In genomic region chr13:26009131-26009530, GRCm38 (mm10) we compare ENCODE assay signal across 19 mouse cellular contexts.
DNase-seq lines count a peak whose midpoint lies in the region; ATAC-seq and TF ChIP-seq lines count a peak whose summit lies in the region.
"Had no signal": no experiment of that assay in that cellular context is flagged by ENCODE, and none has a peak within 500 bp of the region (broad histone marks: within the 10 kb centered on the region; RNA-seq: fewer than 3 reads in every experiment).

No protein-coding gene starts in this region.

- no peak overlapping the region for H3K27ac ChIP-seq in heart, embryonic 16.5 days (ENCODE audit: low read length)
- H3K27ac ChIP-seq in heart, embryonic 11.5 days (ENCODE audit: low read depth, low read length) = no peak overlapping the region
- H3K27ac ChIP-seq in midbrain, postnatal 0 days (ENCODE audit: low read depth, low read length) = no peak overlapping the region
- no peak overlapping the region for H3K27ac ChIP-seq in midbrain, embryonic 14.5 days (replicated peaks; ENCODE audit: low read depth, low read length)
- H3K27ac ChIP-seq in stomach, postnatal 0 days (replicated peaks) = no peak overlapping the region
- H3K27ac ChIP-seq: embryonic facial prominence, embryonic 10.5 days; forebrain, embryonic 15.5 days; hindbrain, embryonic 13.5 days; neural tube, embryonic 13.5 days had no signal

- no peak overlapping the region for H3K9ac ChIP-seq in heart, embryonic 16.5 days (ENCODE audit: low read length)
- no peak overlapping the region for H3K9ac ChIP-seq in heart, embryonic 11.5 days (ENCODE audit: low read depth, low read length)
- no peak overlapping the region for H3K9ac ChIP-seq in midbrain, postnatal 0 days (replicated peaks; ENCODE audit: low read length, poor library complexity, severe bottlenecking)
- H3K9ac ChIP-seq in midbrain, embryonic 14.5 days (replicated peaks; ENCODE audit: low read length) = no peak overlapping the region
- no peak overlapping the region for H3K9ac ChIP-seq in stomach, postnatal 0 days (ENCODE audit: low read length)
- H3K9ac ChIP-seq: forebrain, embryonic 15.5 days; hindbrain, embryonic 13.5 days; neural tube, embryonic 13.5 days had no signal

- no peaks in the 10 kb centered on the region for H3K9me3 ChIP-seq in heart, embryonic 16.5 days (replicated peaks; ENCODE audit: control insufficient read depth, low read length)
- H3K9me3 ChIP-seq in heart, embryonic 11.5 days (replicated peaks; ENCODE audit: control insufficient read depth, low read length) = no peaks in the 10 kb centered on the region
- no peaks in the 10 kb centered on the region for H3K9me3 ChIP-seq in midbrain, postnatal 0 days (ENCODE audit: low read length)
- H3K9me3 ChIP-seq in midbrain, embryonic 14.5 days (ENCODE audit: control insufficient read depth, low read length) = no peaks in the 10 kb centered on the region
- H3K9me3 ChIP-seq in stomach, postnatal 0 days (ENCODE audit: control insufficient read depth, low read length) = no peaks in the 10 kb centered on the region
- H3K9me3 ChIP-seq: embryonic facial prominence, embryonic 10.5 days; forebrain, embryonic 15.5 days; hindbrain, embryonic 13.5 days; neural tube, embryonic 13.5 days had no signal

- no peak for TF ChIP-seq EP300 in stomach, postnatal 0 days (optimal IDR thresholded peaks at IDR 0.05)

- intact Hi-C loops in left cerebral cortex, postnatal 36 days (cut with DNase I) = loop anchor here (5.0 kb wide), 1 partner anchor 332 kb away; no protein-coding TSS in a partner anchor

- peak; percentile 9 for DNase-seq in Muller cell, postnatal 12 days (ENCODE audit: inconsistent ontology term)
- DNase-seq in layer of hippocampus, adult 8-10 months (ENCODE audit: low spot score in 2 of 2) = peak; percentile 26 to 39
- DNase-seq in left cerebral cortex, postnatal 36 days (ENCODE audit: low spot score in 2 of 2) = peak; percentile 18 to 44
- no peak for DNase-seq in midbrain, postnatal 0 days (ENCODE audit: low spot score)
- no peak for DNase-seq in midbrain, embryonic 14.5 days
- DNase-seq in stomach, postnatal 0 days (ENCODE audit: low spot score) = no peak
- DNase-seq: cerebellum, adult 11 months; gastrocnemius, postnatal 25 days; heart, postnatal 14 days; lung, postnatal 10 days; spleen, adult 18-20 months; thymus, postnatal 14 days had no signal

- H3K27me3 ChIP-seq in heart, embryonic 16.5 days (ENCODE audit: control insufficient read depth, insufficient read depth, low read length) = no peaks in the 10 kb centered on the region
- H3K27me3 ChIP-seq in heart, embryonic 11.5 days (ENCODE audit: control insufficient read depth, insufficient read depth, low read length) = no peaks in the 10 kb centered on the region
- H3K27me3 ChIP-seq in midbrain, postnatal 0 days (ENCODE audit: insufficient read depth, low read length) = no peaks in the 10 kb centered on the region
- no peaks in the 10 kb centered on the region for H3K27me3 ChIP-seq in midbrain, embryonic 14.5 days (ENCODE audit: control insufficient read depth, insufficient read depth, low read length)
- no peaks in the 10 kb centered on the region for H3K27me3 ChIP-seq in stomach, postnatal 0 days (ENCODE audit: control insufficient read depth, insufficient read depth, low read length)
- H3K27me3 ChIP-seq: forebrain, embryonic 15.5 days; hindbrain, embryonic 13.5 days; neural tube, embryonic 13.5 days had no signal

- ATAC-seq in heart, embryonic 16.5 days (replicated peaks; ENCODE audit: extremely low read depth, insufficient read depth, low FRiP score) = peak; percentile 41; the same call in 1 of the 2 replicates
- no peak for ATAC-seq in heart, embryonic 11.5 days (replicated peaks; ENCODE audit: insufficient number of reproducible peaks, low FRiP score, low TSS enrichment)
- ATAC-seq in midbrain, postnatal 0 days (ENCODE audit: low FRiP score) = no peak
- no peak for ATAC-seq in midbrain, embryonic 14.5 days (ENCODE audit: low FRiP score, low TSS enrichment)
- ATAC-seq in stomach, postnatal 0 days (ENCODE audit: low FRiP score, low TSS enrichment) = no peak
- ATAC-seq: forebrain, embryonic 15.5 days had no signal

- no peak for TF ChIP-seq CTCF in midbrain, postnatal 0 days (IDR thresholded peaks at IDR 0.05)
- TF ChIP-seq CTCF in stomach, postnatal 0 days (IDR thresholded peaks at IDR 0.05; ENCODE audit: low read depth) = no peak

- no peak overlapping the region for H3K4me2 ChIP-seq in heart, embryonic 16.5 days (ENCODE audit: low read depth, low read length)
- H3K4me2 ChIP-seq in heart, embryonic 11.5 days = no peak overlapping the region
- H3K4me2 ChIP-seq in midbrain, postnatal 0 days (ENCODE audit: low read depth, low read length, poor library complexity, severe bottlenecking) = no peak overlapping the region
- H3K4me2 ChIP-seq in midbrain, embryonic 14.5 days (ENCODE audit: low read length) = no peak overlapping the region
- H3K4me2 ChIP-seq in stomach, postnatal 0 days (replicated peaks; ENCODE audit: low read depth) = no peak overlapping the region
- H3K4me2 ChIP-seq: forebrain, embryonic 15.5 days; hindbrain, embryonic 13.5 days; neural tube, embryonic 13.5 days had no signal

- H3K36me3 ChIP-seq in heart, embryonic 16.5 days (ENCODE audit: control insufficient read depth, insufficient read depth) = no peaks in the 10 kb centered on the region
- no peaks in the 10 kb centered on the region for H3K36me3 ChIP-seq in heart, embryonic 11.5 days (ENCODE audit: control insufficient read depth, insufficient read depth, low read length)
- H3K36me3 ChIP-seq in midbrain, postnatal 0 days (ENCODE audit: insufficient read depth, low read length) = no peaks in the 10 kb centered on the region
- no peaks in the 10 kb centered on the region for H3K36me3 ChIP-seq in midbrain, embryonic 14.5 days (ENCODE audit: control insufficient read depth, insufficient read depth, low read length)
- no peaks in the 10 kb centered on the region for H3K36me3 ChIP-seq in stomach, postnatal 0 days (ENCODE audit: control insufficient read depth, insufficient read depth, low read length)
- H3K36me3 ChIP-seq: embryonic facial prominence, embryonic 10.5 days; forebrain, embryonic 15.5 days; hindbrain, embryonic 13.5 days; neural tube, embryonic 13.5 days had no signal

- H3K4me1 ChIP-seq in heart, embryonic 16.5 days (ENCODE audit: control insufficient read depth, insufficient read depth, low read length) = peaks cover 4% of the 10 kb centered on the region; the same call in 1 of the 2 replicates
- H3K4me1 ChIP-seq in heart, embryonic 11.5 days (ENCODE audit: control insufficient read depth, insufficient read depth, low read length) = peaks cover 2% of the 10 kb centered on the region; the same call in 1 of the 2 replicates
- no peaks in the 10 kb centered on the region for H3K4me1 ChIP-seq in midbrain, postnatal 0 days (ENCODE audit: insufficient read depth, low read length)
- H3K4me1 ChIP-seq in midbrain, embryonic 14.5 days (ENCODE audit: control insufficient read depth, insufficient read depth, low read length) = no peaks in the 10 kb centered on the region
- H3K4me1 ChIP-seq in stomach, postnatal 0 days (replicated peaks; ENCODE audit: control insufficient read depth, insufficient read depth) = no peaks in the 10 kb centered on the region
- H3K4me1 ChIP-seq: embryonic facial prominence, embryonic 10.5 days; forebrain, embryonic 15.5 days; hindbrain, embryonic 13.5 days; neural tube, embryonic 13.5 days had no signal

- 55% methylated on average over 1 of the region's 1 CpGs for WGBS in heart, embryonic 16.5 days
- WGBS in heart, embryonic 11.5 days (ENCODE audit: insufficient replicate concordance) = 63% methylated on average over 1 of the region's 1 CpGs
- 83% methylated on average over 1 of the region's 1 CpGs for WGBS in midbrain, postnatal 0 days
- 91% methylated on average over 1 of the region's 1 CpGs for WGBS in midbrain, embryonic 14.5 days
- 83% methylated on average over 1 of the region's 1 CpGs for WGBS in stomach, postnatal 0 days

- no peak overlapping the region for H3K4me3 ChIP-seq in heart, embryonic 16.5 days (ENCODE audit: low read length)
- no peak overlapping the region for H3K4me3 ChIP-seq in heart, embryonic 11.5 days (ENCODE audit: low read depth, low read length)
- no peak overlapping the region for H3K4me3 ChIP-seq in midbrain, postnatal 0 days (ENCODE audit: low read depth, low read length)
- no peak overlapping the region for H3K4me3 ChIP-seq in midbrain, embryonic 14.5 days (replicated peaks; ENCODE audit: low read depth, low read length)
- no peak overlapping the region for H3K4me3 ChIP-seq in stomach, postnatal 0 days (ENCODE audit: low read depth, low read length)
- H3K4me3 ChIP-seq: embryonic facial prominence, embryonic 10.5 days; erythroblast, embryonic 14.5 days; forebrain, embryonic 15.5 days; hindbrain, embryonic 13.5 days; neural tube, embryonic 13.5 days had no signal

Comparison
In these comparisons a context has a peak if more than half of its experiments do, and no peak if none do; other contexts are left out.
1. DNase-seq: peak in Muller cell, postnatal 12 days (single experiment), layer of hippocampus, adult 8-10 months (2 of 2) and left cerebral cortex, postnatal 36 days (2 of 2); none in midbrain, postnatal 0 days (single experiment), midbrain, embryonic 14.5 days (single experiment) and stomach, postnatal 0 days (single experiment).